Mouse (Mus musculus) adrenal gland, postnatal 25 days (tissue): ENCODE measurements around the gene Pla2g16. TPM values are rescaled to one million over a fixed set of nuclear protein-coding genes. Genes with fewer than 3 reads are reported as not detected.
A peak's percentile ranks its signal among the peaks of the same experiment; 100 is the strongest.

Experiments used
- DNase-seq: peaks from one replicate; pipeline ENCODE4 v3.0.0; 2021; ENCODE audit warnings: mixed read lengths
- total RNA-seq: library from RNA; stranded (reverse); gene quantifications from 2 replicates; pipeline ENCODE4 v1.2.3, GENCODE M21; 2021

The Pla2g16 gene
- total RNA-seq, 1 experiment from 2014 or later = 41.6 TPM

DNA sequence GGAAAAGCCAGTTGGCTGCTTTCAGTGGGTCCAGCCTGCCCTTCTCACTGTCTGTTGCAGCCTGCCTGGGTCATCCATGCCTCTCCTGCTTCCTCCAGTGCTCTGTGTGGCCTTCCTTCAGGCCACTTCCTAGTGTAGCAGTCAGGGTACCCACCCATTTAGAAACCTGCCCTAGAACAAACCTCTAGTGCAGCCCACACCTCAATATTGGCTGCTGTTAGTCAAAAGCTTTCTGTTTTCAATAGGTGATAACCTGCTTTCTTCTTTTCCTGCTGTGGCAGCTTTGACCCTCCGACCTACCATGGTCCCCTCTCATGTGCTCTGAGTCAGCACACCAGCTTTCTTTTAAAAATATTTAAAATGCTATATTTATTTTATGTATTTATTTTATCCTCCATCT lies 7.2 kb downstream of the Pla2g16 start:
- DNase-seq = no peak

DNA sequence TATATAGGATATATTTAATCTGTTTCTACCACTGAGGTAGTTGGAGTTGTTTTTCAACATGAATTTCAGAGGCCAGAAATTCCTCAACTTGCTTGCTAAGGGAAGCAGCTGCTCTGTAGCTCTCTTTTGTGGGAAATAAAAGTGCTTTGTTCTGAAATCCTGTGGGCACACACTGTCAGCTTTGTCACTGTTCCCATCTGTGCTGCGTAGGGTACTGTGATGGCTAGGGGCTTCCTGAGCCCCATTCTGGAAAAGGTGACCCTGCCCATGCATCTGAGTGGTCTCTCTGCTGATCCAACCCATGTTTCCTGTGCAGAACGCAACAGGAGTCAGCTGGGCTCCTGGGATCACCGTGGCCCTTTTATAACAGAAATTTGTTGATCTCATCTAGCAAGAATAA lies 9.6 kb downstream of the Pla2g16 start:
- no peak for DNase-seq

DNA sequence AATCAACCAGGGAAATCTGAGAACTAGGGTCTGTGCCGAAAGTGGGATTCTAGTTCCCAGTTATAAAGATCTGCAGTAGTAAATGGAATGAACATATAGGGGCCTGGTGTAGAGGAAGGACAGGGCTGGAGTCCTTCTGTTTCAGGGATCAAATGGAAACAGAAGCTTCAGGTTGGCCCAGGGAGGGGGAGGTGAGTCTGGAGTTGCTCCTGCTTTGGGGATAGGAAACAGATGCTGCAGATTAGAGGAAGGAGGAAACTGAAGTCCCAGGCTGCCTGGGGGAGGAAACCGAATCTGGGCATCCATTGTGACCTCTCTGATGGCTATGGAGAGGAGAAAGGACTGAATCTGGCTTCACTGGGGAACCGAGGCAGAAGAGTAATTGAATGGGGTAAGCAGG lies 11.1 kb downstream of the Pla2g16 start:
- DNase-seq = no peak

DNA sequence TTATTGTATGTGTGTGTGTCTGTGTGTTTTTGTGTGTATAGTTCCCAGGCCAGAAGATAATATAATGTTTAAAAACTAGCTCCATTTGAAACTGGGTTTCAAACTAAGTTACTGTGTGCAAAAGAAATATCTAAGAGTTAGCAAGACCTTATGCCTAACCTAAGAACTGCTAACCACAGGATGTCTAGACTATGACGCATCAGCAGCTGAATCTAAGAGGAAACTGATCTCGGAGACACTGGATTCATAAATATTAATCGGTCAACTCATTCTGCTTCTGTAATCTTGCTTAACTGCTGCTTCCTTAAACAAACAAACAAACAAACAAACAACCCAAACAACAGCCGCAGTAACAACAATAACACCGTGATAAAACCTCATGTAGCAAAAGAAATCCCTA lies 12.4 kb downstream of the Pla2g16 start:
- no peak for DNase-seq

DNA sequence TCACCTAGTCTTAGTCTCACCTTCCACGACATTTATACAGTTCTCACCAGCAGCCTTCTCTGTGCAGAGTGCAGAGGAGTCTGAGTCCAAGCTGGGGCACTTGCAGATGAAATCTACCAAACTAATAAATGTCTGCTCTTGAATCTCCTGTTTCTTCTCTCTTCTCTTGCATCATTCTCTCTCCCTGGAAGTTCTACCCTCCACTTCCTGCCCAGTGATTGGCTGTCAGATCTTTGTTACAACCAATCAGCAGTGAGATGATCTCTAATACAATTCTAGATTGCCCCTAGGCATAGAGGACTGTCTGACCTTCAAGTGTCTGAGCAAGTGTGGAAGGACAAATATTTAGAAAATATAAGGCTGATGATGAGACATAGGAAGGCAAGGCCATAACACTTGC lies 18.9 kb downstream of the Pla2g16 start:
- DNase-seq = no peak

DNA sequence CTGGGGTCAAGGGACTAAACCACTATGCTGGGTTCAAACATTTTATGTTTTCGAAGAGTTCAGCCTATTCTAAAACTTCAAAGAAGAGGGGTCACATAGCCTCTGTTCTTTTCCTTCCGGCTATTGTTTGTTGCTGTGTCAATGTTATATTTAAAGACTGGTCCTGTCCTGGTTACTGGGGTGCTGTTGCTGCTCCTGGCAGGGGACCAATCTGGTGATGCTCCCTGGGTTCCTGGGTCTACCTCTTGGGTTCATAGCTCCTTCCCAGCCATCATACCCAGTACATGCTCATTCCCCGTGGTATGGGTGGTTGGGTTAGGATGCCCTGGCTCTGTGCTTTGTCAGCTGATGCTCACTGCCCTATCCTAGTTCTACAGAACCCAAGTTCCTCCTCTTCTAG lies 20.5 kb downstream of the Pla2g16 start:
- no peak for DNase-seq

DNA sequence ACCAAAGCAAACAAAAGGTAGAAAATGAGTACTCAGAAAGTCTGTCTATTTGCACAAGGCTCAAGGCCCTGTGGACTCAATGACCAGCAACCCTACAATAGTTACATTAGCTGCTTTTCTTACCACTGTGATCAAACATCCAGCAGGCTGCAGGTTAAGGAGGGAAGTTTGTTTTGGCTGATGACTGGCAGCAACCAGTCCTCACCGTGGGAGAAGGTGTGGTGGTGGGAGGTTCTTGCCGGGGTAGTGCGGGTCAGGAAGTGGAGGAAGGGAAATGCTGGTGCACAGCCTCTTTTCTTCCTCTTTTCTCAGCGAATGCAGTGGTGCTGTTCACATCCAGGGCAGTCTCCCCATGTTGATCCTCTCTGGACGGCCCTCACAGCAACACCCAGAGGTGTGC lies 23.8 kb downstream of the Pla2g16 start:
- DNase-seq = no peak

DNA sequence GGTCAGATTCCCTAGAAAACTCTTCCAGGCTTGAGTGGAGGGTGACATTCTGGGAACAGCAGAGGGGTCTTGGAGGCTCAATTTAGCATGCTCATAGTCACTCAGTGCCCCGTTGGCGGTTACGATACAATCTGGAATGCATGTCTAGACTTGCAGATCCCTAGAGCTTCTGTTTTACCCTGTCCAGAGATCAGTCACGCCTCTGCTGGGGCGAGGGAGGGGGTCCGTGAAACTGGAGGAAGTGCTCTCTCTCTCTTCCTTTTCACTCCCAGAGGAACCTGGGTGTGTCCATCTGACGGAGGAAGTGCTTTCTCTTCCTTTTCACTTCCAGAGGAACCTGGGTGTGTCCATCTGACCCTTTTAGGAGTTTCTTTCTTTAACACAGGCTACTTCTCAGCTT lies 25.8 kb downstream of the Pla2g16 start:
- no peak for DNase-seq

DNA sequence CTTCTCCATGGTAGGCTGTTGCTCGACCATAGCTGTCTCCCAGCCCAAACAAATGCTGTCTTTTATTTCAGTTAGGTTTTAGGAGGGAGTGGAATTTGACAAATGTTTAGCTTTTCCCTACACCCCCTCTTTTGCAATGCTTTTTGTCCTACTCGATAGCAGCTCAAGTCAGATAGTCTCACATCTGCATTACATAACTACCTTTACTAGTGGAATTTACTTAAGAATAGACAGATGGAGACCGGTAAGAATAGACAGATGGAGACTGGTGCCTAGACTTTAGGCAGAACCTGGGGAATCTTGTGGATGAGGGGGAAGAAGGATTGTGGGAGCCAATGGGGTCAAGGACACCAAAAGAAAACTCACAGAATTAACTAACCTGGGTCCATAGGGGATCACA lies 26.3 kb downstream of the Pla2g16 start:
- DNase-seq = no peak

DNA sequence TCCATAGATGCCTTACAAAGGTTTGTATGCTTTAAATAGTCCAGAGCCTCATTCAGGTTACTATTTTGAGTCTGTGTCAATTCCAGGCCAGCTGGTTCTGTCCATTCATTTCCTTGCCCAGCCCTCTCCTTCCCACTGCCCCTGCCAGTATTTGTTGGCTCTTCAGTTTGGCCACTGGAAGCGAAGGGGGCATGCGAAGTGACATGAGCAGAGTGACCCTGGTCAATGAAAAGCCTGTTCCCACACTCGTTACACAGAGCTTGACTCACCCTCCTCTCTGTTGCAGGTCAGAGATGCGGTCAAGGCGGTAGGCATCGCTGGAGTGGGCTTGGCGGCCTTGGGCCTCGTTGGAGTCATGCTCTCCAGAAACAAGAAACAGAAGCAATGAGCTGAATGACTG lies 28.0 kb downstream of the Pla2g16 start:
- peak; percentile 62 for DNase-seq

DNA sequence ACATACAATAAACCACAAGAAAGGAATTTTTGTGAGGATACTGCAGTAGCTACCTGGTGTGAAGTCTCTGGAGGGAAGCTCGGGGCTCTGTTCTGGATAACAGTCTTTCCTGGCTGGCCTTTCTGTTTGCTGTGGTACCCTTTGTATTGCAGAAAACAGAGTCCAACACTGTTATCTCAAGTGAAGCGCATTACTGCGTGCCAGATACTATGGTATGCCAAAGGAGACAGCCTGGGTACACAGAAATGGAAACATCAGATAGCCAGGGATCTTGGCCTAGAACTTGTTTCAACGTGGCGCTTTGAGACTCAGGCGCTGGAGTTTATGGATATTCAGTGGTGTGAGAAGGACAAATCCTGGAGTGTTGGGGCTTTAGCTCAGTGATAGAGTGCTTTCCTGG lies 28.5 kb downstream of the Pla2g16 start:
- no peak for DNase-seq

DNA sequence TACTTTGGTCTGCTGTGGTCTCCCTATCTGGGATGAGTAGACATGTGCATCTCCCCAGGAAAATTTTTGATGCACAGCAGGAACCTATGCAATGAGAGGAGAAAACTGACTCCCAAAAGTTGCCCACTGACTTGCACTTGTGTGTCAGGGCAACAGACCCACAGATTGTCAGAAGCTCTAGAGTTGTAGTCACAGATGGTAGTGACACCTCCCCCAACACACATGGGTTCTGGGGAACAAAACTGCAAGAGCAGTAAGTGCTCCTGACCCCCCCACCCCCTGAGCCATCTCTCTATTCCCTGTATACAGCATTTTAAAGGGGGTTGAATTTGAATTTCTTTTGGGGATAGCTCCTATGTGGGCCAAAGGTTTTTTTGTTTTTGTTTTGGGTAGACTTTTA lies 33.5 kb downstream of the Pla2g16 start:
- no peak for DNase-seq

DNA sequence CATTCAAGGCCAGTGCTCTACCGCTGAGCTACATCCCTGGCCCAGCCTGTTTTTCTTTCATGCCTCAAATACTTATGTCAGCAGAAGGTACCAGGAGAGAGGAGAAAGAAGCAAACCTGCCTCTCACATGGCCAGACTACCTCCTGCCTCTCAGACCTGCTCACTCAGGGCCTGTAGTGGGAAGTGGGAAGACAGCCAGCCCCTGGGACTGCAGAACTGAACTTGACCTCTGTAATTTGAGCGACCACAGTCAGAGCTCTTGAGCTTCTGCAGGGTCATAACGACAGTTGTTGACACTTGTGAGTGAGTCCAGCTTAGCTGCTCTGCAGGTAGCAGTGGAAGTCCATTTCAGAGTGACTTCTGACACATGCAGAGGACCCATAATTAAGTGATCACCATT lies 34.8 kb downstream of the Pla2g16 start:
- DNase-seq = no peak

DNA sequence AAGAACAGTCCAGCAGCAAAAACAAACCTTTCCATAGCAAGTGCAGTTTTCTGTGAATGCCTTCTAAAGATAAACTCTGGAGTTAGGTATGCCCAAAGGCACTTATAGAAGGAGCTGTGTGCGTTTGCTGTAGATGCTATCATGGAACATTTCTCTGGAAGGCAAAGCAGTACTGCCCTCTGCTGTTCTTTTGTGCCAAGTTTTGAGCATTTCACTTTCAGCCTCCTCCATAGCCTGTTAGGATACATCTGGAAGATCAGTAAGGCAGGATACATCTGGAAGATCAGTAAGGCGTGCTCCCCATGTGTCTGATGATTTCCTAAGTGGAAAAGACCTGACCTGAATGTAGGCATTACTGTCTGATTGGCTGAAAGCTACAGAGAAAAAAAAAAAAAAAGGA lies 38.3 kb downstream of the Pla2g16 start:
- DNase-seq = no peak

DNA sequence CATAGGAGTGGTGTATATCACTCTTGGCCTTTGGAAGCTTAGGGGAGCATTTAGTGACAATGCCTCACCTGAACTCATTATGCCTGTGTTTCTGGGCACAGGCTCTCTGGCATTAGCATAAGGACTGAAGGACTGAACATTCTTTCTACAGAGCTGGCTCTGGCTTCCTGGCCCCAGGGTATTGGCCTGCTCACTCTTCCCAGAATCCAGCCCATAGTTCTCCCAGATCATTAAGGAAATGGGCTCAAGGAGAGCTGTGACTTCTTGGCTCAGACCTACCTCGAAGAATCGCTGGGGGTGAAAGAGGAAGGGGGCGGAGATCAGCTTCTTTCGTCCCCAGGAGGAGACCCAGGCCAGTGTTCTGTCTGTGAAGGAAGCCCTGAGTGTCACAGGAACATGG lies 41.2 kb downstream of the Pla2g16 start:
- DNase-seq = no peak

DNA sequence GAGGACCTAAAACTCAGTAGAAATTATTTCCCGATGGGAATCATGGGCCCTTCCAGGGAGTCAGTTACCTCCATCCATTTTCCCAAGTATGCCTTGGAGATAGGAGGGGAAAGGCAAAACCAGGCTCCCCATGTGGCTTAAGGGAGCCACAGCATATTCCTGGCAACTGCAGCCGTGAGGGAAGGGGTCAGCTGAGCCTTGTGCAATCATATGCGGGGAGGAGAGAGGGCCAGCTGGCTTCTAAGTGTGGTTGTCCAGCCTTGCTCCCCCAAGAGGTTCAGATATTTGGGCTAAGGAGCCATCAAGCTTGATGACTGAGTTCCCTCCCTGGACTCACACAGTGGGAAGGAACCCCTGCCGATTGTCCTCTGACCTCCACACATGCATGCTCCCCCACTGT lies 44.3 kb downstream of the Pla2g16 start:
- peak; percentile 18 for DNase-seq

DNA sequence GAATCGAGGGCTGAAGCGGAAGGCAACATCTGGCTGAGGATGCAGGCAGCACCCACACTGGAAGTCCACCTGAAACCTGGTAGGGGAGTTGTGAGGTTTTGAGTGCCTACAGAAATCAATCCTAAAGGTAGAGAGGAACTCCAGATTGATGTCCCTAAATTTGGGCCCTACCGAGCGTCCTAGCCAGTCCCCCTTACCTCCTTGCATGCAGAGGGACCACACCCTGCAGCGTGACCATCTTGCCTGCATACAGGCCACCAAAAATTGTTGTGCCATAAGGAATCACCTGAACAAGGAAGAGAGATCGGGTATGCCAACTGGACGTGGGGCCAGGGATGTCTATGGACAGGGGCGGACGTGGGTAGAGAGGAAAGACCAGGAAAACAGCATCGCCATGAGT lies 46.8 kb downstream of the Pla2g16 start:
- DNase-seq = no peak

DNA sequence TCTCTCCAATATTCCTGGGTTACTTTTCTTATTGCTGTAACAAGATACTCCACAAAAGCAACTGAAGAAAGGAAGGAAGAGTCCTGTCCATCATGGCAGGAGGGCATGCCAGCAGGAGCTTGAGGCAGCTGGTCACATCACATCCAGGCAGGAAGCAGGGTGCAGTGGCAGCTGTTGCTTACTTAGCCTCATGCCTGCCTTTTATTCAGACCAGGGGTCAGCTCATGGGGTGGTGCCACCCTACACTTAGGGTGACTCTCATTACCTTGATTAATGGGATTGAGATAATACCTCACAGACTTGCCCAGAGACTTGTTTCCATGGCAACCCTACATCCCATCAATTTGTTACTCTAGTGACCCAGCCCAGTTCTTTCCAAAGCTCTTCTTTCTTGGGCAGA lies 47.8 kb downstream of the Pla2g16 start:
- DNase-seq = no peak

DNA sequence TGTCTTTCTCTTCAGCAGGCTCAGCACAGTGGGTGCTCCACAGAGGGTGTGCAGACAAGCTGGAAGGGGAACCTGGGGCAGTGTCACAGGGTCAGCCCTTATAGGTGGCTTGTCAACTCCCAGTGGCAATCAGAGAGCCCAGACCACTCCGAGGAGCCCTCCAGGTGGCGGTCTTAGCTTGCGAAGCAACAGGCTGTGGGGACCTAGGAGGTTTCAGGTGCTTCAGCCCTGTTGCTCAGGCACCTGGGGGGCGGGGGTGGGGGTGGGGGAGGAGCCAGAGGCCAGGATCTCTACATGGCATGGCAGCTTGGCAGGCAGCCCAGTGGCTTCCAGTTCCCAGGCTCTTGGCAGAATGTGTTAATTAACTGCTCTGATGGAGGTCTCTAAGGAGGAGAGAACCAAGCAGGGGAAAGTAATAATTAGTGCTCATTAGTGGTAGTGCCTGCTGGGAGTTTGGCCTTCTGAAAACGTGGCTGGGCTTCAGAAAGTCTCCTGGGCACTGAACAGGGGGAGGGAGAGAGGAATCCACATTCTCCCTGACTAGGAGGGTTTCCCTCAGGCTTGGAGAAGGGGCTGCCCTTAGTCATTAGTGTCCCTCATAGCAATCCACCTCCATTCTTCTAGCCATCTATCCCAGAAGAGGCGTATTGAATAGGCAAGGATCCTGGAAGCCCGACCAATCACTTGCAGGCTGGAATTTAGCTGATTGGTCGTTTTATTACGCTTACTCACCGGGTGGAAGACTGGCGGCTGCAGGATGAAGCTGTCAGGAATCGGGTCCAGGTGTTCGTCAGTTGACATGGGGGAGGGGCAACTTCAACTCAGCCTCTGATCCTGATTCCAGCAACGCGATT lies 48.9 kb downstream of the Pla2g16 start:
- DNase-seq = peak; percentile 31

DNA sequence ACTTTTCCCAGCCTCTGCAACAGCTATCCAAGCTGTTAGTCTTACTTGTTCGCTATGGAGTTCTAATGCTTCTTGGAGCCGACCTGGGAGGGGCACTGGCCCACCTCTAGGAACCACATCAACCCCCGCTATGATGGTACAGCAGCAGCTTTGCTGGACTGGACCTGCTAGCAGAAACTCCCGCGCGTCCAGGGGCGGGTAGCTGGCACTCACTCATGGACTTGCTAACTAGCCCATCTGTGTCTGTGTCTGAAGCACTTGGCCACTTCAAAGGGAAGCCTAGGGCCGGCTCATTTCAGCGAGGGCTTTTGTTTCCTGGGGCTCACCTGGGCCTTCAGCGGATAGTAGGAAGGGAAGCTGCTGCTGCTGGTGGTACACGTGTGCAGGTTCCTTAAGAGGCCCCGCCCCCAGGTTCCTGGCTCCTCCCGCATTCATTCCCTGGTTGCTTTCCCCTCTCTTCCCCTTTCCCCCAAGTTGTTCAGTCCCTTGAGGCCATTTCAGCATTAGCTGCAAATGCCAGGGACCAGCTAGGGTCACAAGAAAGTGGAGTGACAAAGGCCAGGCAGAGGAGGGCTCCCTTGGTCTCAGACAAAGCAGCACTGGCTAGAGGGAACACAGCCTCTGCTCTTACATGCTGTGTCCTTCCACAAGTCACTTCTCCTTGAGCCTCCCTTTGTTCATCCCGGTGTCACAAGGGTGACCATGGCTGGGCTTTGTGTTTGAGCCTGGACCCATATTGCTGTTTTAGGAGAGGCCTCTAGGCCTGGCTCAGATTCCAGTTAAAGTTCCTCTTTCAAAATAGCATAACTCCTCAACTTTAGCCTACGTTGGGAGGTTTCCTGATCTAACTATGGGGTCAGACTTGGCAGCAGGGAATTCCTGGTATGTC lies 49.8 kb downstream of the Pla2g16 start, which contains the start of gene Lgals12:
TSS of gene Lgals12 (minus strand) at position 393 of the 889 bp plus-strand sequence.
- peak; percentile 25 for DNase-seq

DNA sequence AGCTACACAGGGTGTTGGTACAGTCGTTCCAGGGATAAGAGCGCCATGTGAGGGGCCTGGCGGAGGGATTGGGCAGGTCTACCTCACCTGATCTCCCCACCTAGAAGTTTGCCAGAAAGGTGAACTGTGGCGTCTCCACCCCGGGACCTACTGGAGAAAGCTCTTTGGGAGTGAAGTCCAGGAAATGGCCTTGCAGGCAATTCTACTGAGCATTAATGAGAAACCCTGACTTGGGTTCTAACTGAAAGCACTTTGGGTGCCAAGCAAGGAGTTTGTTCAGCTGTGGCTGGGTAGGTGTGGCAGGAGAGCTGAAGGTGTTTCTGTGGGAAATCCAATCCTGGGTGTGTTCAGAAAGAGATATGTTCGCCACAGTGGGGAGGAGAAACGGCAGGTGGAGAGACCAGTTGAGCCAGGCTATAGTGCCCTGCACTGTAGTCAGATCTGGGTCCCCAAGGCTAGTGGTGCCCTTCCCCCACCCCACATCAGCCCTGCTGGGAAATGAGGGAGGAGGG lies 50.5 kb downstream of the Pla2g16 start:
- no peak for DNase-seq

DNA sequence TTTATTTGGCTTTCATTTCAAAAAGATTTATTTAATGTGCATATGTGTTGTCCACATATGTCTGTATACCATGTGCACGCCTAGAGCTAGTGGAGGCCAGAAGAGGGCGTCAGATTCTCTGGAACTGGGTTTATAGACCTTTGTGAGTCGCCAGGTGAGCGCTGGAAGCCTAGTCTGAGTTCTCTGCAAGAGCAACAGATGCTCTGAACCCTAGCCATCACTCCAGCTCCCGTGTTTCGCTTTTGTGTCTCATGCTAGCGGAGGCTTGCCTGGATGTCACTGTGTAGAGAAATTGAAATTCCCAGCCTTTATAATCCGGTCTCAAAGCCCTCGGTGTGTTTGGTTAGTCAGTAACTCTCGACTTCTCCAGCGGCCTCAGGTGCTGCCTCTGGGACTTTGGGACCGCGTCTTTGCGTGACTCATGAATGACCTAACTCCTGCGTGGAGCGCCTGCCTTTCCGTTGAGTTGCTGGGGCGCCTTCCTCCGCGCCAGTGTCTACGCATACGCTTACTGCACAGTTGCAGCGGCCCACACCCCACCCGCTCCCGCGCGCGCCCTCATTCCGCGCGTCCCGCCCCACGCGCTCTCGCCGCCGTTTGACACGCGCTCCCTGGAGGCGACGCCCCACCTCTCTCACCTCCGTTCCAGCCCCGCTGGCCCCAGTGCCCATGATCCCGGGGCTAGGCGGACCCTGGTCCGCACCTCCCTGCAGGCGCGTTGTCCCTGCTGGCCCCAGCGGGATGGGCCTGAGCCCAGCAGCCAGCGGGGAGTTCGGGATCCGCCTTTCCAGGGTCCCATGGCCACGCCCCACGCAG lies 54.9 kb downstream of the Pla2g16 start, which contains the start of gene Hrasls5:
TSS of gene Hrasls5 (plus strand) at position 600 of the 816 bp plus-strand sequence.
- peak; percentile 43 for DNase-seq
